Mouse (Mus musculus) stomach, embryonic 14.5 days (tissue): ENCODE measurements around the gene Gda. TPM values are rescaled to one million over a fixed set of nuclear protein-coding genes. Genes with fewer than 3 reads are reported as not detected.

Source experiments
- ATAC-seq: fragments of 200-750 bp; cut with Nextera tagmentation; 2 replicates; pipeline ENCODE4 v1.8.0; 2017; ENCODE audit warnings: low read depth, moderate TSS enrichment; ENCODE audit not compliant: insufficient number of reproducible peaks, insufficient read depth, low FRiP score
- H3K27ac ChIP-seq: fragments of 300-500 bp; sonication (generic); 2 replicates; pipeline ENCODE4 v1.5.1; 2014; ENCODE audit warnings: mild to moderate bottlenecking, low read length, moderate library complexity, mixed read lengths
- H3K27me3 ChIP-seq: fragments of 300-500 bp; sonication (generic); 2 replicates; pipeline ENCODE4 v1.6.1; 2014; ENCODE audit warnings: low read length, control low read depth, mixed read lengths; ENCODE audit not compliant: control insufficient read depth, insufficient read depth
- H3K36me3 ChIP-seq: fragments of 300-500 bp; sonication (generic); 2 replicates; pipeline ENCODE4 v1.6.1; 2014; ENCODE audit warnings: mild to moderate bottlenecking, control low read depth, low read length, moderate library complexity, mixed read lengths; ENCODE audit not compliant: control insufficient read depth, insufficient read depth
- H3K4me1 ChIP-seq: fragments of 300-500 bp; sonication (generic); 2 replicates; pipeline ENCODE4 v1.6.1; 2014; ENCODE audit warnings: low read length, control low read depth, mixed read lengths; ENCODE audit not compliant: control insufficient read depth, insufficient read depth
- H3K4me2 ChIP-seq: fragments of 300-500 bp; sonication (generic); replicated peaks from 2 replicates; pipeline ENCODE4 v1.6.1; 2014; ENCODE audit warnings: low read depth, low read length, control low read depth
- H3K4me3 ChIP-seq: fragments of 300-500 bp; sonication (generic); 2 replicates; pipeline ENCODE4 v1.5.1; 2014; ENCODE audit warnings: low read depth, low read length, control low read depth
- H3K9ac ChIP-seq: fragments of 300-500 bp; sonication (generic); replicated peaks from 2 replicates; pipeline ENCODE4 v1.6.1; 2014; ENCODE audit warnings: low read depth, mild to moderate bottlenecking, control low read depth, low read length, moderate library complexity, mixed read lengths
- H3K9me3 ChIP-seq: fragments of 300-500 bp; sonication (generic); 2 replicates; pipeline ENCODE4 v1.6.1; 2016; ENCODE audit warnings: low read depth, low read length, control low read depth; ENCODE audit not compliant: control insufficient read depth
- WGBS: fragments of 180-500 bp; shearing (Covaris S2); extraction: QIAGEN DNeasy Blood & Tissue Kit; methylation state at CpG from one replicate; pipeline ENCODE4 v1.1.7; 2014; 5-methylcytosine and 5-hydroxymethylcytosine counted together
- polyA plus RNA-seq: library from polyadenylated mRNA; unstranded; fragments of >200 nt; fragmentation: Nextera tagmentation; extraction: Ambion mirVana; gene quantifications from 2 replicates; pipeline ENCODE4 v1.2.1, GENCODE M21; 2014

Gda gene
- polyA plus RNA-seq, 1 experiment from 2014 or later = 0.07 TPM

DNA sequence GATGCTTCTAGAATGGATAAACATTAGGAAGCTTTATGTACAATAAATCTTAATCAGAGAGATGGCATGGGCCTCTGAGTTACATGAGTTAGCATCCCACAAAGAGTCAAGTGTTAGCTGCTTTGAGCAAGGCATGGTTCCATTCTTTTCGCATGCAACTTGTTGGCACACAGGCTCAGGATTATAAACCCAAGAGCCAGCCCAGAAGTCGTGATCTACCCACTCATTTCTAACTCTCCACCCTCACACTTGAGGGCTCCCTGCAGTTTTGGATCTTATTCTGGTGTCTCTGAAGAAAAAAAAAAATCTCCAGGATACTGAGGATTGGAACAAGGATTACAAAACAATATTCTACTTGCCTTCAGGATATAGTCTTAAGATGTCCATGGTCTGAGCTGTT is 4.5 kb upstream of the Gda start:
- Histone ChIP-seq H3K4me1 (no peaks in the 10 kb centered on the region), H3K4me3 (no peak overlapping the region), H3K4me2 (no peak overlapping the region), H3K27me3 (no peaks in the 10 kb centered on the region), H3K27ac (no peak overlapping the region), H3K9ac (no peak overlapping the region), H3K9me3 (no peaks in the 10 kb centered on the region), H3K36me3 (no peaks in the 10 kb centered on the region)
- 81% methylated on average over 2 of the region's 2 CpGs for WGBS
- no peak for ATAC-seq

DNA sequence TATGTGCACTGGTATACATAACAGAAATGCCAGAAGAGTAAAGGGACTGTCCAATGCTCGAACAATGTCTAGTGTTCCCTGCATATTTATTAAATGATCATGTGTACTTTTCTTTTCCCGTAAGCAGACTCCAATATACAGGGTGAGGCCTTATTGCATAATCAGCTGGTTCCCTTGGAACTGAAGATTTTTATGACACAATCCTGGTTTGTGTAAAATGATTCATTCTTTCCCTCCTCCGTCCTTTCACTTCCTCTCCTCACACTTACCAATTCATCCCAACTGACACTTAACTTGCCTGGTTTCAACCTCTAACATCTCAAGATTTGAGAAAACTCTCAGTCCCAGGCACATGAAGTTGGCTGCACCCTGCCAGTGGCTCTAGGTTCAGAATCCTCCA is 3.5 kb upstream of the Gda start:
- H3K9ac ChIP-seq = no peak overlapping the region
- 72% methylated on average over 3 of the region's 3 CpGs for WGBS
- H3K36me3 ChIP-seq = no peaks in the 10 kb centered on the region
- no peak overlapping the region for H3K27ac ChIP-seq
- H3K9me3 ChIP-seq = no peaks in the 10 kb centered on the region
- no peaks in the 10 kb centered on the region for H3K4me1 ChIP-seq
- no peaks in the 10 kb centered on the region; the same call in 1 of the 2 replicates for H3K27me3 ChIP-seq
- no peak overlapping the region for H3K4me3 ChIP-seq
- H3K4me2 ChIP-seq = no peak overlapping the region
- ATAC-seq = no peak

DNA sequence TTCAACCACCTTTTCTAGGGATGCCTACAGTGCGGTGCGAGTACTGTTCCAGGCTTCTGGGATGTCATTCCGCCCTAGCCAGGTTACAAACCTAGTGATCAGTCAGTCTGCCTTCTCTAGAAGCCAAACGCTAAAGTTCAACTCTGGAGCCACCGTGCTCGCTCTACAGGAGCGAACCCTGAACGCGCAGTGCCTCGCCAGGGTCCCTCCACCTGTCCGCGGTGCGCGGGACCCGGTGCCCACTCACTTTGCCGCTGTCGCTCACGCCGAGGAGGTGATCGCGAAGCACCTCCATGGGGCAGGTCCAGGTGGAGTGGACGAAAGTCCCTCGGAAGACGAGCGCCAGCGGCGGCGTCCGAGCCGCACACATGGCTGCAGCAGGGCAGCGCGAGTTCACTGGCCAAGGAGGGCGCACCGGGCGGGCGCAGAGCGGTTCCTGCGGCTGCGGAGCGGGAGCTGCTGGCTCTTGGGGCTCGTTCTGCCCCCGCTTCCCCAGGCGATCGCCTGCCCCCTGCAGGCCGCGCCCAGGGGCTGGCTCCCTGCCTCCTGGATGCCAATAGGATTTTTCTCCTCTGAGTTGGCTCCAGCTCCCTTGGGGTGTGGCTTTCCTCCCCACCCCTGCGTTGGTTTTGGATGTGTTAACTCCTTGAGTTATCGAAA is 994 bp downstream of the Gda start:
- Histone ChIP-seq H3K4me1 (no peaks in the 10 kb centered on the region), H3K4me3 (peak overlapping the region; percentile 34), H3K9me3 (no peaks in the 10 kb centered on the region; the same call in 1 of the 2 replicates), H3K36me3 (no peaks in the 10 kb centered on the region), H3K4me2 (peak overlapping the region; percentile 87), H3K27me3 (no peaks in the 10 kb centered on the region; the same call in 1 of the 2 replicates), H3K9ac (no peak overlapping the region), H3K27ac (no peak overlapping the region)
- peak; percentile 81; the same call in 1 of the 2 replicates for ATAC-seq
- WGBS = 3% methylated on average over 48 of the region's 48 CpGs

DNA sequence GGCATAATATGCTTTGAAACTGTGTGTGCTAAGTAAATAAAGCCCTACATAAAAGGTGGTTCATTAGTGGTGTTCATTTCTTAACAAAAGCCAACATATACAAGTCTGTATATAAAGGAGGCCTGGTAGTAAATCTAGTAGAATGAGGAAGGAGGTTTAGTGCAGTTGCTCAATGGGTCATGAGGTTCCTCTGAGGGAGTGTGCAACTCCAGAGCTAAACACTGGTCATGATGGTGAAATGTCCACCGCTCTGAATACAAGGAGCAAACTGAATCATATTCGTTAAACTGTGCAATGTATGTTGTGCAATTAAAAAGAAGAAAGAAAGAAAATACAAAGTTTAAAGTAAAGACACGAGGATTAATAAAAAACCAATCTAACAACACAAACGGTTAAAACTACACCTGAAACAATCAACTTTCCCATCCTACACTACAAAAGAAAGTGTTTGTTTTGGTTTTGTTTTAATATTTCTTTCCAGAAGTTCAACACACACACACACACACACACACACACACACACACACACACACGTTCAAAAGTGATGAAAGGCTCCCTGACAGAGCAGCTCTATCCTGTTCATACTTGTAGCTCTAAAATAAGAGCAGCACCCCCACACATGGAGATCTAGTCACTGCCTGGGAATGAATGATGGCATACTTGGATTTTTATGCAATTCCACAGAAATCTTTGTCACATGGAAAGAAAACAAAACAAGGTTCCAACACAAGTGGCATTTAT is 11.9 kb downstream of the Gda start:
- Histone ChIP-seq H3K36me3 (no peaks in the 10 kb centered on the region), H3K4me1 (no peaks in the 10 kb centered on the region), H3K4me3 (no peak overlapping the region), H3K9ac (no peak overlapping the region), H3K27me3 (no peaks in the 10 kb centered on the region), H3K9me3 (no peaks in the 10 kb centered on the region), H3K4me2 (no peak overlapping the region), H3K27ac (no peak overlapping the region)
- ATAC-seq = no peak
- WGBS = 72% methylated on average over 5 of the region's 5 CpGs

DNA sequence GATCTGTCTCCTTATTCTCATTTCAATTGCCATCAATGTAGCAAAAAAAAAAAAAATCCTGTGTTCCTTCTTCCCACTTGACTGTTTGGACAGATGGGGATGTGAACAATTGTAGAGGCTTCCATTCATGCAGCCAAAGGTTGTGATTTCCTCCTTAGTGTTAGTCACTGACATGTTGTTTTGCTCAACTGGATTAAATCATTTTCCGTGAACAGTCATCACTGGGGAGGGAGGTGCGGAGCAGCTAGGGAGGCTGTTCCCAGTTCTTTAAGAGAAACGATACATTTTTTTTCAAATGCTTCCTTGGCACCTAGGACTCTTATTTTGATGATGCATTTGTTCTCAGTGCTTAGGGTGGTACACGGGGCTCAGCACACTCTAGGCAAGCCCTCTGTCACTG is 15.8 kb downstream of the Gda start:
- ATAC-seq = no peak
- 74% methylated on average over 4 of the region's 4 CpGs for WGBS
- H3K9me3 ChIP-seq = no peaks in the 10 kb centered on the region
- H3K4me3 ChIP-seq = no peak overlapping the region
- no peaks in the 10 kb centered on the region for H3K4me1 ChIP-seq
- no peaks in the 10 kb centered on the region for H3K27me3 ChIP-seq
- no peak overlapping the region for H3K27ac ChIP-seq
- H3K4me2 ChIP-seq = no peak overlapping the region
- no peaks in the 10 kb centered on the region for H3K36me3 ChIP-seq
- H3K9ac ChIP-seq = no peak overlapping the region

DNA sequence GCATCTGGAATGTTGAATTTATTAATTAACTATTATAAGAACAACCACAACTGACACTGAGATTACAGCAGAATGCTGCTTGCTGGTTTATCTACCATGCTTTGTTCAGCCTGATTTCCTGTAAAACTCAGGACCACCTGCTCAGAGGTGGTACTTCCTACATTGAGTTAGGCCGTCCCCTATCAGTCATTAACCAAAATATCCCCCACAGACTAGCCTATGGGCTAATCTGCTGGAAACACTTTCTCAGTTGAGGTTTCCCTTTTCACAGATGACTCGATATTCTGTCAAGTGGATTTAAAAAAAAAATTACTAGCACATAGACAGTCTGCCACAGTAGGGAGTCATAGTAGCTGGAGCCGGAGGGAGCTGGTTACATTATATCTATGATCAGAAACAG is 31.5 kb downstream of the Gda start:
- WGBS = 79% methylated on average over 3 of the region's 3 CpGs

DNA sequence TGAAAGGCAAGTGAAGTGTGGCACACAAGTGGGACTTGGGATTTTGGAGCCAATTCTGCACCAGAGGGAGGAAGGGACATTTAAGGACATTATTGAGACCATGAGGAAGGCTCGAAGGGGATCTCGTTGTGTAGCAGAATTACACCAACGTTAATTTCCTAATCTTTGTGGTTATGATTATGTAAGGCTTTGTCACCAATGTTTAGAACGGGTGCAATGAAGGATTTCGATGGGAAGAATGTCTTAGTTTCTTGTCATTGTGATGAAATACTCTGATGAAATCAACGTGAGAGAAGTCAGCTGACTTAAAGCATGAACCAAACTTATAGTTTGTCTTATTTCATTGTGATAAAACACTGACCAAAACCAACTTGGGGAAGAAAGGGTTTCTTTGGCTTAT is 32.4 kb downstream of the Gda start:
- no peak overlapping the region for H3K27ac ChIP-seq
- 80% methylated on average over 6 of the region's 6 CpGs for WGBS

More for the DNA sequence above, 31.5 kb downstream of the Gda start:
- Histone ChIP-seq H3K4me1 (no peaks in the 10 kb centered on the region), H3K9ac (no peak overlapping the region), H3K9me3 (no peaks in the 10 kb centered on the region), H3K36me3 (no peaks in the 10 kb centered on the region), H3K4me3 (no peak overlapping the region), H3K27ac (no peak overlapping the region), H3K27me3 (no peaks in the 10 kb centered on the region), H3K4me2 (no peak overlapping the region)
- no peak for ATAC-seq

DNA sequence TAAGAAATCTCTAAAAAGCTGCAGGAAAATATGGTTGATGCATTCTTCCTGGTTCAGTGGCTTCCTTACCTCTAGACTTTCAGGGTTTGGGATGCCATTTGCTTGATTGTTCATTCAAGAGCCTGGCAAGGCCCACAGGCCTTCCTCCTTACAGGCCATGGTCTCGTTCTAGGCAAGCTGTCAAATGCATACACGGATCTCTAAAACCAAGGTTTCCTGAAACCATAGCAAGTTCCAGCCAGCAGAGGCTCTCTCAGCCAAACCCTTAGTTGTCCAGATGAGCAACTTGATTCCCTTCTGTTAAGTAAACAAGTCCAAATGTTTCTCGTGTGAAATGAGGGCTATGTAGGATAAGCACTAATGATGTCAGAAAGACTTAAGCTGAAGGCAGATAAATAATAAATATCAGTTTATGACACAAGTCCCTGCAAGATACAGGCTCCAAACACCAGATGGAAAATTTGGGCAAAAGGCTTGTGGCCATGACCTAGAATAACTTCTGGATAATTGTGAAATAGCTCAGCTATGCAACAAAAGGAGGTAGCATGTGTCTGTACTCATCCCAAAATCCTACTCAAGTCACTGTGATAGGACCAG is 34.0 kb downstream of the Gda start:
- no peak for ATAC-seq
- H3K4me1 ChIP-seq = no peaks in the 10 kb centered on the region
- no peak overlapping the region for H3K9ac ChIP-seq
- WGBS = 44% methylated on average over 3 of the region's 3 CpGs
- no peak overlapping the region for H3K4me2 ChIP-seq
- H3K4me3 ChIP-seq = no peak overlapping the region
- H3K27ac ChIP-seq = no peak overlapping the region
- H3K27me3 ChIP-seq = no peaks in the 10 kb centered on the region
- H3K9me3 ChIP-seq = no peaks in the 10 kb centered on the region
- no peaks in the 10 kb centered on the region for H3K36me3 ChIP-seq

More for the DNA sequence above, 32.4 kb downstream of the Gda start:
- Histone ChIP-seq H3K27me3 (no peaks in the 10 kb centered on the region), H3K9ac (no peak overlapping the region), H3K9me3 (no peaks in the 10 kb centered on the region), H3K4me1 (no peaks in the 10 kb centered on the region), H3K4me3 (no peak overlapping the region), H3K4me2 (no peak overlapping the region), H3K36me3 (no peaks in the 10 kb centered on the region)
- no peak for ATAC-seq
